ENCODE assay signal across 9 mouse cellular contexts in the genomic region with DNA sequence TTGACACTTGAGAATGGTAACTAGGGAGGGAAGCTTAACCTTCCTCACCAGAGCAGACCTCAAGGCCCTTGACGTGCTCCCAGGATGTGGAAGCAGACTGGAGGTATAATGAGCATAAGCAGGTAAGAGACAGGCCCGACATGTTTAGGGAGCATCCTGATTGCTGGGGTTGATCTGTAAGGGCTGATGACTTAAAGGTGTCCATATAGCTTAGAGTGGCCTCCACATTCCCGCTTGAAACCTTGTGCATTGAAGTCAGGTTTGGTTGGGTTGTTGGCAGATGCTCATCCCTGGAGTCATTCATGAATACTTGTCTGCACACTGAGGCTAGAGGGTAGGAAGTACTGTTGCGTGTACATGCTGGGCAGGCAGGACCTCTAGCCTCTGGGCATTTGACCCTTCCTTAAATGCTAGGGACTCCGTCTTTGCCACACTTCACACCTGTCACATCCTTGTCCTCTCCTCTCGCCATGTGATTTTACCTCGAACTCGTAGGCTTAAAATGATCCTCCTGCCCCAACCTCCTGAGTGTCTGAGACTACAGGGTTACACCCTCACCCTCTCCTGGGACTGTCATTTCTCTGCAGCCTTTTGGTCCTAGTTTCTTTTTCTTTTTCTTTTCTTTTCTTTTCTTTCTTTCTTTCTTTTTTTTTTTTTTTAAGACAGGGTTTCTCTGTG. TPM values are rescaled to one million over a fixed set of nuclear protein-coding genes. Genes with fewer than 3 reads are reported as not detected.
A peak's percentile ranks its signal among the peaks of the same experiment; 100 is the strongest.
DNase-seq lines count a peak whose midpoint lies in the region; ATAC-seq and TF ChIP-seq lines count a peak whose summit lies in the region.
"Had no signal": no experiment of that assay in that cellular context is flagged by ENCODE, and none has a peak within 500 bp of the region (broad histone marks: within the 10 kb centered on the region; RNA-seq: fewer than 3 reads in every experiment).

No protein-coding gene starts in this region.

- no peak for ATAC-seq in heart, embryonic 12.5 days (ENCODE audit: insufficient number of reproducible peaks, low FRiP score)
- no peak for ATAC-seq in forebrain, embryonic 14.5 days
- ATAC-seq in liver, embryonic 15.5 days (ENCODE audit: insufficient read depth), result no peak
- ATAC-seq in CD4-positive, CD25-positive, alpha-beta regulatory T cell, adult 4 months, result no peak

- peak overlapping the region; percentile 93 for H3K4me2 ChIP-seq in heart, embryonic 12.5 days
- H3K4me2 ChIP-seq in CH12.LX (ENCODE audit: insufficient read depth, low read depth, poor library complexity, severe bottlenecking), result peak overlapping the region; percentile 73
- peak overlapping the region; percentile 72 for H3K4me2 ChIP-seq in forebrain, embryonic 14.5 days (ENCODE audit: low read length)
- H3K4me2 ChIP-seq in liver, embryonic 15.5 days, result peak overlapping the region; percentile 97

- TF ChIP-seq POLR2A in CH12.LX (IDR thresholded peaks at IDR 0.05; ENCODE audit: low read depth, low read length), result peak; percentile 22; the same call in 1 of the 2 replicates

- in situ Hi-C loops in CH12.LX (cut with MboI; ENCODE audit: low pct_ligation_motif_present, low pct_unique_long_range_greater_than_20kb, low sequenced_read_pairs), result no loop called here

- dilution Hi-C loops in CH12.LX (cut with MboI; ENCODE audit: extremely low pct_ligation_motif_present, extremely low pct_unique_long_range_greater_than_20kb, low sequenced_read_pairs), result no loop called here

- H3K36me3 ChIP-seq in heart, embryonic 12.5 days, result peaks cover 23% of the 10 kb centered on the region
- peaks cover 18 to 34% of the 10 kb centered on the region in 2 experiments for H3K36me3 ChIP-seq in CH12.LX (replicated peaks in 1 of 2; ENCODE audit: control insufficient read depth in 1 of 2, insufficient read depth in 1 of 2, low read length in 1 of 2)
- H3K36me3 ChIP-seq in forebrain, embryonic 14.5 days (ENCODE audit: control insufficient read depth, insufficient read depth, low read length), result peaks cover 40% of the 10 kb centered on the region
- H3K36me3 ChIP-seq in liver, embryonic 15.5 days (replicated peaks), result peaks cover 25% of the 10 kb centered on the region

- no peak overlapping the region for H3K27ac ChIP-seq in heart, embryonic 12.5 days (ENCODE audit: poor library complexity, severe bottlenecking)
- peak overlapping the region; percentile 96 for H3K27ac ChIP-seq in CH12.LX (ENCODE audit: insufficient read depth, low read depth)
- no peak overlapping the region for H3K27ac ChIP-seq in forebrain, embryonic 14.5 days (ENCODE audit: low read depth, low read length)
- no peak overlapping the region; the same call in 1 of the 2 replicates for H3K27ac ChIP-seq in liver, embryonic 15.5 days (replicated peaks)

- H3K4me3 ChIP-seq in heart, embryonic 12.5 days, result peak overlapping the region; percentile 99
- H3K4me3 ChIP-seq in CH12.LX (replicated peaks in 1 of 3; ENCODE audit: low read depth in 2 of 3, low read length in 2 of 3, poor library complexity in 1 of 3), result peak overlapping the region; percentile 76 to 99 (median 79)
- H3K4me3 ChIP-seq in forebrain, embryonic 14.5 days (ENCODE audit: low read depth, low read length), result peak overlapping the region; percentile 94
- peak overlapping the region; percentile 97 for H3K4me3 ChIP-seq in liver, embryonic 15.5 days (replicated peaks)

- TF ChIP-seq CTCF in CH12.LX (conservative IDR thresholded peaks at IDR 0.05 in 1 of 2, IDR thresholded peaks at IDR 0.05 in 1 of 2; ENCODE audit: low read depth in 2 of 2, low read length in 2 of 2), result no peak

- H3K9ac ChIP-seq in heart, embryonic 12.5 days, result no peak overlapping the region
- H3K9ac ChIP-seq in CH12.LX (ENCODE audit: insufficient read depth, low read depth), result peak overlapping the region; percentile 53
- H3K9ac ChIP-seq in forebrain, embryonic 14.5 days (ENCODE audit: low read length), result peak overlapping the region; percentile 97
- H3K9ac ChIP-seq in liver, embryonic 15.5 days, result peak overlapping the region; percentile 86

- WGBS in heart, embryonic 12.5 days, result 88% methylated on average over 8 of the region's 8 CpGs
- 84% methylated on average over 8 of the region's 8 CpGs for WGBS in forebrain, embryonic 14.5 days
- 80% methylated on average over 8 of the region's 8 CpGs for WGBS in liver, embryonic 15.5 days (ENCODE audit: insufficient replicate concordance)

- H3K4me1 ChIP-seq in heart, embryonic 12.5 days (replicated peaks), result peaks cover 12% of the 10 kb centered on the region
- H3K4me1 ChIP-seq in CH12.LX (ENCODE audit: control insufficient read depth in 1 of 2, insufficient read depth in 2 of 2), result peaks cover 26 to 52% of the 10 kb centered on the region in 2 experiments
- peaks cover 13% of the 10 kb centered on the region for H3K4me1 ChIP-seq in forebrain, embryonic 14.5 days (ENCODE audit: control insufficient read depth, insufficient read depth, low read length)
- H3K4me1 ChIP-seq in liver, embryonic 15.5 days (replicated peaks), result peaks cover 36% of the 10 kb centered on the region

- TF ChIP-seq RAD21 in CH12.LX (IDR thresholded peaks at IDR 0.05; ENCODE audit: low read depth, low read length), result no peak

- no peaks in the 10 kb centered on the region for H3K9me3 ChIP-seq in heart, embryonic 12.5 days (replicated peaks)
- H3K9me3 ChIP-seq in CH12.LX (replicated peaks; ENCODE audit: low read length), result no peaks in the 10 kb centered on the region
- H3K9me3 ChIP-seq in forebrain, embryonic 14.5 days (replicated peaks; ENCODE audit: control insufficient read depth, low read length), result no peaks in the 10 kb centered on the region
- H3K9me3 ChIP-seq in liver, embryonic 15.5 days (replicated peaks), result no peaks in the 10 kb centered on the region

- intact Hi-C loops in heart, postnatal 36 days (cut with DNase I), result no loop called here

- no peak for TF ChIP-seq EP300 in CH12.LX (IDR thresholded peaks at IDR 0.05; ENCODE audit: low read length)

- no peaks in the 10 kb centered on the region for H3K27me3 ChIP-seq in heart, embryonic 12.5 days (replicated peaks)
- H3K27me3 ChIP-seq in CH12.LX (replicated peaks), result no peaks in the 10 kb centered on the region
- H3K27me3 ChIP-seq in forebrain, embryonic 14.5 days (replicated peaks; ENCODE audit: control insufficient read depth, insufficient read depth, low read length), result no peaks in the 10 kb centered on the region
- no peaks in the 10 kb centered on the region for H3K27me3 ChIP-seq in liver, embryonic 15.5 days

- H3K79me2 ChIP-seq in CH12.LX (replicated peaks; ENCODE audit: control insufficient read depth, extremely low read depth, insufficient read depth, poor library complexity, severe bottlenecking), result peaks cover 58% of the 10 kb centered on the region

- no peak for DNase-seq in heart, postnatal 36 days
- peak; percentile 34 for DNase-seq in CH12.LX (ENCODE audit: extremely low read depth)
- no peak for DNase-seq in forebrain, embryonic 14.5 days (ENCODE audit: low spot score)
- no peak for DNase-seq in urinary bladder, postnatal 4 days (ENCODE audit: low spot score in 2 of 2)
- DNase-seq in adrenal gland, adult (ENCODE audit: inconsistent age in 2 of 2, low spot score in 1 of 2), result no peak
- DNase-seq: right cerebral cortex, postnatal 25 days had no signal

TF ChIP-seq in CH12.LX, 34 proteins besides CTCF, POLR2A, EP300 and RAD21 (continues in another document):
- no peak for TF ChIP-seq E2F4 (IDR thresholded peaks at IDR 0.05; ENCODE audit: insufficient replicate concordance, low read depth, low read length)
- TF ChIP-seq ELF1 (IDR thresholded peaks at IDR 0.05; ENCODE audit: low read depth, low read length), result 0 out of 2 replicates have a peak, but pooled peaks have one; percentile 13
- TF ChIP-seq RCOR1 (conservative IDR thresholded peaks at IDR 0.05; ENCODE audit: low read depth, low read length), result no peak
- TF ChIP-seq NELFE (IDR thresholded peaks at IDR 0.05; ENCODE audit: low read depth, low read length), result no peak
- TF ChIP-seq CHD1 (IDR thresholded peaks at IDR 0.05; ENCODE audit: low read depth, low read length), result no peak
- TF ChIP-seq ZNF384 (IDR thresholded peaks at IDR 0.05; ENCODE audit: low read depth, low read length), result peak; percentile 45; the same call in 1 of the 2 replicates
- no peak for TF ChIP-seq ZC3H11A (IDR thresholded peaks at IDR 0.05; ENCODE audit: low read depth, low read length)
- TF ChIP-seq USF1 (IDR thresholded peaks at IDR 0.05; ENCODE audit: low read depth, low read length), result no peak
- peak; percentile 44; the same call in 1 of the 2 replicates for TF ChIP-seq MXI1 (IDR thresholded peaks at IDR 0.05; ENCODE audit: low read depth, low read length)

RNA-seq across cellular contexts. Expression of a gene that starts 1.6 kb away (rescaled TPM):
- polyA plus RNA-seq in heart, embryonic 12.5 days (2016; fragmentation: Nextera tagmentation; extraction: Ambion mirVana), result 7.0 and 7.5 TPM in 2 replicates
- 10 to 100 TPM; 35.0 to 39.5 TPM for total RNA-seq in heart, postnatal 36 days (2021)
- total RNA-seq in CH12.LX (2012; rRNA removed) (33.1 and 46.3 TPM in 2 replicates), CH12.LX (2014; rRNA removed) (8.5 and 10.6 TPM in 2 replicates)
- polyA plus RNA-seq in CH12.LX (2012; ENCODE audit: insufficient read length, low read depth), result 197 and 238 TPM in 2 replicates
- 28.6 and 32.6 TPM in 2 replicates for polyA plus RNA-seq in forebrain, embryonic 14.5 days (2014; fragmentation: Nextera tagmentation; extraction: Ambion mirVana)
- 3.5 and 4.3 TPM in 2 replicates for polyA plus RNA-seq in liver, embryonic 15.5 days (2015; fragmentation: Nextera tagmentation; extraction: Ambion mirVana)
- 10 to 100 TPM; 46.5 to 67.2 TPM for polyA plus RNA-seq in CD4-positive, CD25-positive, alpha-beta regulatory T cell, adult 4 months (2017; shearing (Covaris generic))

RNA-seq across cellular contexts. Expression of a gene that starts 24.7 kb away (rescaled TPM):
- 4,539 and 4,606 TPM in 2 replicates for polyA plus RNA-seq in heart, embryonic 12.5 days (2016; fragmentation: Nextera tagmentation; extraction: Ambion mirVana)
- 100 to 1,000 TPM; 331 to 351 TPM for total RNA-seq in heart, postnatal 36 days (2021)
- 8,867 and 10,240 TPM in 2 replicates for total RNA-seq in CH12.LX (2012; rRNA removed)
- 9,428 and 9,904 TPM in 2 replicates for total RNA-seq in CH12.LX (2014; rRNA removed)
- 5,045 and 5,764 TPM in 2 replicates for polyA plus RNA-seq in CH12.LX (2012; ENCODE audit: insufficient read length, low read depth)
- 4,105 and 4,592 TPM in 2 replicates for polyA plus RNA-seq in forebrain, embryonic 14.5 days (2014; fragmentation: Nextera tagmentation; extraction: Ambion mirVana)
- polyA plus RNA-seq in liver, embryonic 15.5 days (2015; fragmentation: Nextera tagmentation; extraction: Ambion mirVana), result 2,223 and 2,518 TPM in 2 replicates
- polyA plus RNA-seq in CD4-positive, CD25-positive, alpha-beta regulatory T cell, adult 4 months (2017; shearing (Covaris generic)), result 1,000 to 10,000 TPM; 2,528 to 2,595 TPM

RNA-seq across cellular contexts. Expression of a gene that starts 53.7 kb away (rescaled TPM):
- polyA plus RNA-seq in heart, embryonic 12.5 days (2016; fragmentation: Nextera tagmentation; extraction: Ambion mirVana), result 306 TPM in 2 replicates
- 10 to 100 TPM; 70.4 to 83.8 TPM for total RNA-seq in heart, postnatal 36 days (2021)
- 51.4 and 73.2 TPM in 2 replicates for total RNA-seq in CH12.LX (2012; rRNA removed)
- total RNA-seq in CH12.LX (2014; rRNA removed), result 37.8 and 46.6 TPM in 2 replicates
- 63.7 and 67.6 TPM in 2 replicates for polyA plus RNA-seq in CH12.LX (2012; ENCODE audit: insufficient read length, low read depth)
- polyA plus RNA-seq in forebrain, embryonic 14.5 days (2014; fragmentation: Nextera tagmentation; extraction: Ambion mirVana), result 593 and 826 TPM in 2 replicates
- 109 and 118 TPM in 2 replicates for polyA plus RNA-seq in liver, embryonic 15.5 days (2015; fragmentation: Nextera tagmentation; extraction: Ambion mirVana)
- 100 to 1,000 TPM; 147 to 164 TPM for polyA plus RNA-seq in CD4-positive, CD25-positive, alpha-beta regulatory T cell, adult 4 months (2017; shearing (Covaris generic))
